Mouse (Mus musculus): ENCODE results near the gene Kif3b.
"Not testable (repeated sequence)": the region's sequence is repeated elsewhere in the genome, so short reads cannot be mapped to it uniquely, and the experiment has no call there.

Kif3b gene

DNA sequence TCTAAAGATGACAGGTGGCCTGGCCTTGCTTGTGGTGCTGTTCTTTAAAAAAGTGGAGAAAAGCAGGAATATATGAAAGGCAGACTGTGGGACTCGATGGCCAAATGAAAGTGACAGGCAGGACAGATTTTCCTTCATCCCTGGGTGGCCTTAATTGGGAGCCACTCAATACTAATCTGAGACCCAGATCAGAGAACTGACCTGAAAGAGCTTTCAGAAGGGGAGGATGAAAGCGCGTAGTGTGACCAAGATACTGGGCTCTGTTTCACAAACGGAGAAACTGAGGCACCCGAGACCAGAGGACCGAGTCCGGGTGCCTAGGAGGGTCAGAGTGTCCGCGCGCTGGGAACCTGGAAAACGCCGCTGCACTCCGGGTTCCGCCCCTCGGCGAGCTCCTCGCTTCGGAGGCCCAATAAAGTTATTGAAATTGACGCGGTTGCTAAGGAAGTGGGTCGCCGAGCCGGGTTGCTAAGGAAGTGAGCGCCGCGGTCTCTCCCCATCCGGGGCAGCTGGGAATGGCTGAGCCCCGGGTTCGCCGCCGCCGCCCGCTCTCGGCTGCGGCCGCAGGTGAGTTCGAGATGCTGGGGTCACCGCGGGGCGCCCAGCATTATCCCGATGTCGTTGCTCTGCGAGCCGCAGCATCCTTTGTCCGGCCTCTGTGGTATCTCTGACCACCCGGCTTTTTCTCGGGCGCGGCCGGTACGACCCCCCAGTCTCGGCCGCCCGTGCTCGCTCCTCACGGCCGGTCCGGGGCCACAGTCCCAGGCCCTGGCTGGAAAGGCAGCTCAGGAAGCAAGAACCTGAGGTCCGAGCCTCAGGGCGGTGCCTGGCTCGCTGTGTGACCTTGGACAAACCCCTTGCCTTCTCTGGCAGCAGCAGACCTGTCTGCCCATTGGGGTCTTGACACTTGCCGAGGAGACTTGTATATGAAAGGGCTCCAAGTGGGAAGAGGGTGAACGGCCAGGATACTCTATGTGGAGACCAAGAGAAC lies at the start of gene Kif3b:
TSS of gene Kif3b (plus strand) at position 476 of the 991 bp plus-strand sequence.
- peak; percentile 83 for DNase-seq (ENCODE audit: low spot score)

DNA sequence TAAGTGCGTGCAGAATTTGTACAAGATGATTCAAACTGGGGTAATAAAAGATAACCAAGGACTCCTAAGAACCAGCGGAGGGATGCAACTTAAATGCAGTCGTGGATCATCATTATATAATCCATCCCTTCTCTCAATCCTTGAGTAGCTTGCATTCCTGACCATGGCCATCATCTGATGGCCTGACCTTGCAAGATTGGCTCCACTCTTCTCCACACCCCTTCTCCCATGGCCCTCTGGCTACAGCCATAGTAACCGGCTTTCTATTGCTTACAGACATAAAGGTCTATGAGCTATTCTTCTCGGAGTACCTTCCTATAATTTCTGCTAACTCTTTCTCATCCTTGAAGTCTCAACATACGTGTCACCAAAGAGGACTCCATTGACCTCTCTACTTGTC lies 49.1 kb upstream of the Kif3b start:
- no peak for DNase-seq (ENCODE audit: low spot score)

DNA sequence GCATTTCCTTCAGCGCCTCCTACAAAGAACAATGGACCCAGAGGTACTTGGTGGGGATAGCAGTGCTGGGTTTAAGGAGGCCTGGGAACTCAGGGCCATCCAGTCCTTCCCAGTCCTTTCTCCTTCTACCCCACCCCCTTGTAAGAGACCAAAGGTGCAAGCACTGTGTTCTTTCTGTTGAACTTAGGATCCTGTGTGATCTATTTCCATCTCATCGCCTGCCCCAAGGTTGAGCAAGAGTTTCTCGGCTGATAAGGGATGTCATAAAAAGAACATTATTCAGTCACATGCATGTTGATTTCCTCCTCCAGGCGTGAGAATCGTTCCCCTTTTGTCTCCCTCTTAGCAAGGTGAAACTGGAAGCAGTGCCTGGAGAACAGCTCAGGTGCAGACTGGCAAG lies 41.5 kb upstream of the Kif3b start:
- no peak for DNase-seq (ENCODE audit: low spot score)

- no peak for DNase-seq (ENCODE audit: low spot score)
These were observed 34.6 kb upstream of the Kif3b start for GRCm38 (mm10) chr2:153256604-153257003.

DNA sequence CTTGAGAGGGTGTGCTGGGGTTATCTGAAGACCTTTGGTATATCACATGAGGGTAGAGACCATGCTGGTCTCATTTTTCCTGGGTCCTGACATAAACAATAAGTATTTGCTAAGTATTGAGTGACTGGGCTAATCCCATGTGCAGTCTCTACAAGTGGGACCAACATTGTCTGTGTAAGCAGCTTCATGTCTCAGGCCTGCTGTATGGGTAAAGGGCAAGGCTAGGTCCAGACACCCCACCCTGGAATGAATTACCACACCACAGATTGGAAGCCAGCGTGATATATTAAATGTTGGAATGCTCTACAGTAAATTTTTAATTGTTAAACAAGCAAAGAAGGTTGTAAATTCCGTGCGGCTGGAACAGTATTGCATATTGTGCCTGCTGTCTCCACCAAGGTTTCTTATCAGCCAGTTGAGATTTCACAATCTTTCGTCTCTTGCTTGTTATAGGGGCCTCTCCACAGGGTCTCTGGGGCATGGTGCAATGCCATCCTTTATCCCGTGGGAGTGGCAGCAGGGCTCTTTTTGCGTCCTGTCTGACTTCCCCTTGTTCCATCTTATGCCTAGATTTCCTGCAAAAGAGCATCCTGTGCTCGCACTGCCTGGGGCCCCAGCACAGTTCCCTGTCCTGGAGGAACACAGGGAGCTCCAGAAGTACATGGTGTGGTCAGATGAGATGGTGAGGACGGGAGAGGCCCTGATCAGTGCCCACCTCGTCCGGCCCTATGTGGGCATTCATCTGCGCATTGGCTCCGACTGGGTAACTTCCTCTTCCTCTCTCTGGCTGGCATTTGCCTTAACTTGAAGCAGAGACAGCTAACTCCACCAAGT lies 32.0 kb upstream of the Kif3b start:
- no peak for DNase-seq (ENCODE audit: low spot score)

DNA sequence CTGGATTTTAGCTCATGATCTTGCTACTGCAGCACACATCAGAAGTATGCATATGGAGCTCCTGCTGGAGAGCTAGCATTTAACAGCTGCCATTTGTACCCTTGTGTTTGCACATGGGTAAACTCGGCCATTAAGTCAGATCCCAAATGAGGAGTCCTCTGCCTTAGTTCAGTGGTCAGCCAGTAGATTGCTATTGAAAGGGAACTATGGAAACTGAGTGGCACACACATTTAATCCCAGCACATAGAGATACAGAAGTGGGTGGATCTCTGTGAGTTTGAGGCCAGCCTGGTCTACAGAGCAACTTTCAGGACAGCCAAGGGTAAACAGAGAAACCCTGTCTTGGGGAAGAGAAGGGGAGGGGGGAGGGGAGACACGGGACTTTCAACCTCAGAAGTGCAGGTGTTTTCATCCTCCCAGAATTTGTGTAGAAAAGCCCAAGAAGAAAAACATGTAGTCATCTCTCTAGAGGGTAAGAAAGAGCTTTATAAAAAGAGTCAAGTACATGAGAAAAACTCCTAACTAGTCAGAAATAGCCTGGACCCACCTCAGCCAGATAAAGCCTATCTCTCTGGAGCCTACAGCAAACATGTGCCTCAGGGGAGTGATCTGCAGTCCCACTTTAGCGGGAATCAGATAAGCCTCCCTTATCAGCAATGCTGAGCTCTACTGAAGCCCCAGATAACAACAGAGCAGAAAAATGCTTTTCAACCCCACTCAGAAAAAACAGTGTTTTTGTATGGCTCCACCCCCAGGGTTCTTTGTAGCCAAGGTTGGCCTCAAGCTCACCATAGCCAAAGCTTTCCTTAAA lies 31.1 kb upstream of the Kif3b start:
- no peak for DNase-seq (ENCODE audit: low spot score)

- DNase-seq (ENCODE audit: low spot score) = no peak
These were observed 28.2 kb upstream of the Kif3b start for GRCm38 (mm10) chr2:153263053-153263452.

GRCm38 (mm10) chr2:153267331-153267730 lies 23.9 kb upstream of the Kif3b start:
- DNase-seq (ENCODE audit: low spot score) = no peak

GRCm38 (mm10) chr2:153270231-153270915 lies 20.8 kb upstream of the Kif3b start:
- DNase-seq (ENCODE audit: low spot score) = not testable (repeated sequence)

DNA sequence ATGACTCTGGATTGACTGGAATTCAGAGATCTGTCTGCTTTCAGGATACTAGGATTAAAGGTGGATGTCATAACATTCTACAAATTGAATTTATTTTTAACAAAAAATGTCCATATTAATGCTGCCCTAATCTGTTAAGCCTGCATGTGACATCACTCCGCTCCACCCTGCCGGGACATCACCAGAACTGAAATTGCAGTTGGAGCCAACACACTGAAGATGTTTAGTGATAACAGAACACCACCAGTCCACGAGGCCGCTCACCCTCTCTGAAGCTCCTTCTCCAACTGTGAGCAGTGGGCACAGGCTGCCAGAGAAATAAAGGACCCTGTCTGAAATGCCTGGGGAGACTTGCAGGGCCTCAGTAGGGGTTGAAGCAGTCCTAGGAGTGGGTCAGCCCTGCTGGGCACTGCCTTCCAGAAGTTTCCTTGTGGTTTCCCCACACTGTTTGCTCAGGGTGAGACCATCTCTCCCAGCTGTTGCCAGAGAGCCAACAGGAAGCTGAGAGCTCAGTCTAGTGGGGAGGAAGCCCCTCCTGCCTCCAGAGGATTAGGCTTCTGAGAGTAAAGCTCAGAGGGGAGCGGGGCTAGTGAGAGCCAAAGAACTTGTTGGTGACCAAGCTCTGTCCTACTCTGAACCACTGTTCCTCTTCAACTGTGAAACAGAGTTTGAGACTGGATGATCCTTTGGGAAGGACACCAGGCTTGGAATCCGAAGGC lies 16.9 kb upstream of the Kif3b start:
- DNase-seq (ENCODE audit: low spot score) = not testable (repeated sequence)

- DNase-seq (ENCODE audit: low spot score) = no peak
These were observed 16.3 kb upstream of the Kif3b start for GRCm38 (mm10) chr2:153274919-153275247.

- not testable (repeated sequence) for DNase-seq (ENCODE audit: low spot score)
These were observed 15.6 kb upstream of the Kif3b start for GRCm38 (mm10) chr2:153275577-153275976.

GRCm38 (mm10) chr2:153276440-153276839 lies 14.8 kb upstream of the Kif3b start:
- DNase-seq (ENCODE audit: low spot score) = no peak

DNA sequence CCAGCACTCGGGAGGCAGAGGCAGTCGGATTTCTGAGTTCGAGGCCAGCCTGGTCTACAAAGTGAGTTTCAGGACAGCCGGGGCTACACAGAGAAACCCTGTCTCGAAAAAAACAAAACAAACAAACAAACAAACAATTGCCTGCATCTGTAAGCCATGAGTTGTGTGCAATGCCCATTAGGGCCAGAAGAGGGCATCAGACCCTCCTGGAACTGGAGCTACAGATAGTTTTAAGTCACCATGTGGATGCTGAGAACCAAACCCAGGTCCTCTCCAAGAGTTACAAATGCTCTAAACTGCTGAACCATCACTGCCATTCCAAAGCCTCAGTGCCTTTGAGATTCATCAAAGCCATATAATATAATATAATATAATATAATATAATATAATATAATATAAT lies 14.4 kb upstream of the Kif3b start:
- not testable (repeated sequence) for DNase-seq (ENCODE audit: low spot score)

GRCm38 (mm10) chr2:153278357-153278756 lies 12.9 kb upstream of the Kif3b start:
- no peak for DNase-seq (ENCODE audit: low spot score)

GRCm38 (mm10) chr2:153283919-153284318 lies 7.3 kb upstream of the Kif3b start:
- no peak for DNase-seq (ENCODE audit: low spot score)

DNA sequence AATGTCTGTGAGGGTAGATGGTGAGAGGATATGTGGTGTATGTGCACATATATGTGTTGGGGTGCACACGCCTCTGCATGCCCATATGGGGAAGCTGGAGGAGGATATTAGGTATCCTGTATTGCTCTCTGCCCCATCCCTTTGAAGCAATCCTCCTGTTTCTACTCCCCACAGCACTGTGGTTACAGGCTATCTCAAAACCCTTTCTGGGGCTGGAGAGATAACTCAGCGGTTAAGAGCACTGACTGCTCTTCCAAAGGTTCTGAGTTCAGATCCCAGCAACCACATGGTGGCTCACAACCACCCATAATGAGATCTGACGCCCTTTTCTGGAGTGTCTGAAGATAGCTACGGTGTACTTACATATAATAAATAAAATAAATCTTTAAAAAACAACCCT lies 4.7 kb upstream of the Kif3b start:
- no peak for DNase-seq (ENCODE audit: low spot score)

DNA sequence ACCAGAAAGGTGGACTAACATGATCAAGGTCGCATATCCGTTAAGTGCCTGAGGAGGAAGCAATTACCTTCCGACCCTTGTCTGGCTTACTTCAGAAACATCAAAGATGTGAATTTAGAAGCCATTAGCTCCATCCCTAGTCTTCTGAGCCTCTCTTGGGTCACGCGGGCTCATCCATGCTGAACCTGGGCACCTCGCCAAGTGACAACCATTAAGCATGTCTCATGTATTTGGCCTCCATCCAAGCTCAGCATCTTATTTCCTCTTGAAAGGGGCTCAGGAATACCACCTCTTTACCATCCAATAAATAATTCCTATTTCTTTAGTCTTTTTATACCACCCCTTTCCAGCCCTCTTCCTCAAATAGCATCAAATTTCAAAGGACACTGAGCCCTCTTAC lies 3.4 kb upstream of the Kif3b start:
- DNase-seq (ENCODE audit: low spot score) = no peak

DNA sequence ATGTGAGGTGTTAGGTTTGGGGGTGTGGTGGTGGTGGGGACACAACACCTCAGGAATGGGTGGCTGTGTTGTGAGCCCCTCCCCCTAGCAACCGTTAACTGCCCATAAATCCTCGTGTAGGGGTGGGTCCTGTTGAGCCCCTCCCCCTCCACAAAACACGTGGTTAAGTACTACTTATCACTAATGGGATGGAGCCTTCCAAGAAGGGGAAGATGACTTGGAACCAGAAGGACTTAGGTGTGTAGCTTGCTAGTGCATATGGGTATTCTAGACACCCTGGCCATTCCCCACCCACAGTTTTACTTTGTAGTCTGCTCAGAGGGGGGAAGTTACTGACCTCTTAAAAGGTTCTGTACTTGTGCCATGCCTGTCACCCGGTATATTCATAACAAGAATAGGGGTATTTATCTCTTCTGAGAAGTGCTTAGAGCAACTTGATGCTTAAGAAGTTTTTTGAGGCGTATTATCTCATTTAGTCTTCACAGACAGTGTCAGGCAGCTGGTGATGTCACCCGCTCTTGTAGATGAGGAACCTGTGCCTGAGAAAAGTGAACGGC lies 1.2 kb downstream of the Kif3b start:
- no peak for DNase-seq (ENCODE audit: low spot score)

DNA sequence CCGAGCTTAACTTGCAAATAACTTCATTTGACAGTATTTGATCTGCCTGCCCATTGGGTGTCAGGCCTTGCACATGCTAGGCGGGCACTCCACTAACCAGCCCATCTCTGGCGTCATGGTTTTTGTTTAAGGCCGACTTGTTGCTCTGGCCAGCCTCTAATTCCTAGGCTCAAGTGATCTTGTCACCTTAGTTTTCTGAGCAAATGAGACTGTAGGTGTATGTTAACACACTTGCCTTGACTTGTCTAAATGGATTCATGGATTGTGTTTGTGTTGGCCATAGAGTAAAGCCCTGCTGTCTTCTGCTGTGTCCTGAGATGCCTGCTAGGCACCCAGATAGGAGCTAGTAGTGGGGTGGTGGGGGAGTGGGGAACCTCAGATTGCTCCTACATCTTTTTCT lies 4.0 kb downstream of the Kif3b start:
- no peak for DNase-seq (ENCODE audit: low spot score)

- DNase-seq (ENCODE audit: low spot score) = no peak
These were observed 6.6 kb downstream of the Kif3b start for GRCm38 (mm10) chr2:153297771-153298170.
